Comparison of ENCODE assay signal across 27 mouse cellular contexts in genomic region chr6:89538102-89538751, GRCm38 (mm10). TPM values are rescaled to one million over a fixed set of nuclear protein-coding genes. Genes with fewer than 3 reads are reported as not detected.
A peak's percentile ranks its signal among the peaks of the same experiment; 100 is the strongest.
DNase-seq lines count a peak whose midpoint lies in the region; ATAC-seq lines count a peak whose summit lies in the region.
"Had no signal": no experiment of that assay in that cellular context is flagged by ENCODE, and none has a peak within 500 bp of the region (broad histone marks: within the 10 kb centered on the region; RNA-seq: fewer than 3 reads in every experiment).

No protein-coding gene starts in this region.

- ATAC-seq in liver, embryonic 11.5 days (replicated peaks; ENCODE audit: low FRiP score), result peak; percentile 79
- peak; percentile 44; the same call in 1 of the 2 replicates for ATAC-seq in liver, embryonic 15.5 days (ENCODE audit: insufficient read depth)
- ATAC-seq in heart, embryonic 11.5 days (replicated peaks; ENCODE audit: insufficient number of reproducible peaks, low FRiP score, low TSS enrichment), result no peak
- ATAC-seq: CD4-positive, CD25-positive, alpha-beta regulatory T cell, adult 4 months; forebrain, postnatal 0 days; Patski had no signal

- WGBS in liver, embryonic 11.5 days, result 39% methylated on average over 1 of the region's 1 CpGs
- 15% methylated on average over 1 of the region's 1 CpGs for WGBS in liver, embryonic 15.5 days (ENCODE audit: insufficient replicate concordance)
- 55% methylated on average over 1 of the region's 1 CpGs for WGBS in heart, embryonic 11.5 days (ENCODE audit: insufficient replicate concordance)

- intact Hi-C loops in heart, postnatal 25 days (cut with DNase I), result no loop called here

- no peak overlapping the region for H3K4me2 ChIP-seq in liver, embryonic 11.5 days
- H3K4me2 ChIP-seq in liver, embryonic 15.5 days, result no peak overlapping the region
- H3K4me2 ChIP-seq in heart, embryonic 11.5 days, result no peak overlapping the region
- H3K4me2 ChIP-seq: embryonic facial prominence, embryonic 15.5 days; forebrain, embryonic 12.5 days; hindbrain, embryonic 12.5 days; lung, embryonic 15.5 days; midbrain, embryonic 12.5 days; neural tube, embryonic 15.5 days; stomach, embryonic 15.5 days had no signal

- no peak overlapping the region for H3K4me3 ChIP-seq in liver, embryonic 11.5 days (ENCODE audit: low read depth, low read length)
- no peak overlapping the region for H3K4me3 ChIP-seq in liver, embryonic 15.5 days (replicated peaks)
- H3K4me3 ChIP-seq in heart, embryonic 11.5 days (ENCODE audit: low read depth, low read length), result no peak overlapping the region
- H3K4me3 ChIP-seq: embryonic facial prominence, embryonic 10.5 days; embryonic facial prominence, embryonic 15.5 days; forebrain, embryonic 12.5 days; hindbrain, embryonic 12.5 days; lung, embryonic 15.5 days; midbrain, embryonic 12.5 days; neural tube, embryonic 15.5 days; stomach, embryonic 15.5 days had no signal

- H3K9ac ChIP-seq in liver, embryonic 11.5 days (ENCODE audit: low read depth, low read length), result no peak overlapping the region
- H3K9ac ChIP-seq in liver, embryonic 15.5 days, result no peak overlapping the region
- no peak overlapping the region for H3K9ac ChIP-seq in heart, embryonic 11.5 days (ENCODE audit: low read depth, low read length)
- H3K9ac ChIP-seq: embryonic facial prominence, embryonic 15.5 days; forebrain, embryonic 12.5 days; forebrain, postnatal 0 days; hindbrain, embryonic 12.5 days; lung, embryonic 15.5 days; midbrain, embryonic 12.5 days; neural tube, embryonic 15.5 days; stomach, embryonic 15.5 days had no signal

- H3K27me3 ChIP-seq in liver, embryonic 11.5 days (replicated peaks; ENCODE audit: control insufficient read depth, insufficient read depth, low read length), result no peaks in the 10 kb centered on the region
- no peaks in the 10 kb centered on the region for H3K27me3 ChIP-seq in liver, embryonic 15.5 days
- no peaks in the 10 kb centered on the region for H3K27me3 ChIP-seq in heart, embryonic 11.5 days (ENCODE audit: control insufficient read depth, insufficient read depth, low read length)
- H3K27me3 ChIP-seq: embryonic facial prominence, embryonic 15.5 days; forebrain, embryonic 12.5 days; hindbrain, embryonic 12.5 days; lung, embryonic 15.5 days; midbrain, embryonic 12.5 days; neural tube, embryonic 15.5 days; Patski; stomach, embryonic 15.5 days had no signal

- H3K27ac ChIP-seq in liver, embryonic 11.5 days (ENCODE audit: low read depth, low read length), result no peak overlapping the region
- H3K27ac ChIP-seq in liver, embryonic 15.5 days (replicated peaks), result no peak overlapping the region
- no peak overlapping the region for H3K27ac ChIP-seq in heart, embryonic 11.5 days (ENCODE audit: low read depth, low read length)
- H3K27ac ChIP-seq: embryonic facial prominence, embryonic 10.5 days; embryonic facial prominence, embryonic 15.5 days; forebrain, embryonic 12.5 days; hindbrain, embryonic 12.5 days; lung, embryonic 15.5 days; midbrain, embryonic 12.5 days; neural tube, embryonic 15.5 days; stomach, embryonic 15.5 days had no signal

- no peaks in the 10 kb centered on the region for H3K9me3 ChIP-seq in liver, embryonic 11.5 days (ENCODE audit: control insufficient read depth, low read length)
- H3K9me3 ChIP-seq in liver, embryonic 15.5 days (replicated peaks), result no peaks in the 10 kb centered on the region
- no peaks in the 10 kb centered on the region for H3K9me3 ChIP-seq in heart, embryonic 11.5 days (replicated peaks; ENCODE audit: control insufficient read depth, low read length)
- H3K9me3 ChIP-seq: embryonic facial prominence, embryonic 10.5 days; embryonic facial prominence, embryonic 15.5 days; forebrain, embryonic 12.5 days; hindbrain, embryonic 12.5 days; lung, embryonic 15.5 days; midbrain, embryonic 12.5 days; neural tube, embryonic 15.5 days; stomach, embryonic 15.5 days had no signal

- DNase-seq in liver, embryonic 11.5 days (ENCODE audit: low spot score), result peak; percentile 28
- DNase-seq in liver (no peak), MEL-GATA-1-ER (ENCODE audit: extremely low read depth, low read depth) (peak; percentile 88)
- DNase-seq in urinary bladder, postnatal 10 days (ENCODE audit: low spot score), result no peak
- DNase-seq in heart, postnatal 25 days (ENCODE audit: low spot score), result no peak
- DNase-seq: adrenal gland, postnatal 25 days; cerebellum, adult 18-20 months; cerebellum, postnatal 10 days; forebrain, postnatal 0 days; heart, postnatal 14 days; kidney, adult 11 months; kidney, postnatal 14 days; layer of hippocampus, adult 9-11 months; retina, postnatal 1 day; right cerebral cortex, postnatal 14 days had no signal

- H3K4me1 ChIP-seq in liver, embryonic 11.5 days (replicated peaks; ENCODE audit: control insufficient read depth, insufficient read depth, low read length), result peaks cover 4% of the 10 kb centered on the region; the same call in 1 of the 2 replicates
- H3K4me1 ChIP-seq in liver, embryonic 15.5 days (replicated peaks), result 0 out of 2 replicates have a peak, but pooled peaks cover 5% of the 10 kb centered on the region
- H3K4me1 ChIP-seq in heart, embryonic 11.5 days (ENCODE audit: control insufficient read depth, insufficient read depth, low read length), result no peaks in the 10 kb centered on the region
- H3K4me1 ChIP-seq: embryonic facial prominence, embryonic 10.5 days; embryonic facial prominence, embryonic 15.5 days; forebrain, embryonic 12.5 days; hindbrain, embryonic 12.5 days; midbrain, embryonic 12.5 days; neural tube, embryonic 15.5 days; stomach, embryonic 15.5 days had no signal

- H3K36me3 ChIP-seq in liver, embryonic 11.5 days (ENCODE audit: control insufficient read depth, insufficient read depth, low read length), result no peaks in the 10 kb centered on the region
- no peaks in the 10 kb centered on the region for H3K36me3 ChIP-seq in liver, embryonic 15.5 days (replicated peaks)
- H3K36me3 ChIP-seq in heart, embryonic 11.5 days (ENCODE audit: control insufficient read depth, insufficient read depth, low read length), result no peaks in the 10 kb centered on the region
- H3K36me3 ChIP-seq: embryonic facial prominence, embryonic 10.5 days; embryonic facial prominence, embryonic 15.5 days; forebrain, embryonic 12.5 days; hindbrain, embryonic 12.5 days; lung, embryonic 15.5 days; midbrain, embryonic 12.5 days; stomach, embryonic 15.5 days had no signal

RNA-seq across cellular contexts. Expression of gene Chchd6, which starts 57.2 kb away (rescaled TPM):
- 40.9 and 43.2 TPM in 2 replicates for polyA plus RNA-seq in liver, embryonic 11.5 days (2014; fragmentation: Nextera tagmentation; extraction: Ambion mirVana)
- polyA plus RNA-seq in liver, embryonic 15.5 days (2015; fragmentation: Nextera tagmentation; extraction: Ambion mirVana), result 12.3 and 15.5 TPM in 2 replicates
- 10 to 100 TPM; 10.1 to 13.5 TPM for total RNA-seq in heart, postnatal 25 days (2021)
- polyA plus RNA-seq in heart, embryonic 11.5 days (2014; fragmentation: Nextera tagmentation; extraction: Ambion mirVana), result 45.5 and 45.9 TPM in 2 replicates

Comparison
In these comparisons a context has a peak if more than half of its experiments do, and no peak if none do; other contexts are left out.
1. DNase-seq: peak in liver, embryonic 11.5 days (single experiment) and MEL-GATA-1-ER (single experiment); none in liver (single experiment), urinary bladder, postnatal 10 days (single experiment) and heart, postnatal 25 days (single experiment).